Mouse (Mus musculus): Measurements from ENCODE around the gene Akr1b3. TPM values are rescaled to one million over a fixed set of nuclear protein-coding genes. Genes with fewer than 3 reads are reported as not detected.

Gene Akr1b3
- polyA plus RNA-seq, 1 experiment from 2014 or later: 119 TPM

DNA sequence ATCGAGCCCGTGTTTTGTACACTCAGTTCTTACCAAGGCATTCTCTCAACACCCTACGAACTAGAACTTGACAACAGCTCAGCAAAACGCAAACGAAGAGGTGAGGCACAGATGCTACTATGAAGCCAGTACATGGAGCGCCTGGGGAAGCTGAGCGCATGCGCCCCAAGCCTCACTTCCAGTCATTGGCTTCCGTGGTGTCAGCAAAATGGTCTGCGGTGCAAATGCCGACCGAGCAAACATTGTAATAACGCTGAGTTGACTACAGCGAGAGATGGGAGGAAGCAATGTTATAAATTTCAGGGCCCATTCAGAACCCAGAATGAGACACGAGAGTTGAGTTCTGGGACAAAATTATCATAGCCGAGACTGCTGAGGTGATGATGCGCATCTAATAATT lies 27.2 kb downstream of the Akr1b3 start:
- Histone ChIP-seq H3K36me3 (no peaks in the 10 kb centered on the region), H3K4me2 (no peak overlapping the region), H3K27ac (replicated peaks) (no peak overlapping the region), H3K4me3 (no peak overlapping the region), H3K4me1 (replicated peaks) (0 out of 2 replicates have a peak, but pooled peaks cover 3% of the 10 kb centered on the region), H3K9ac (no peak overlapping the region), H3K9me3 (no peaks in the 10 kb centered on the region), H3K27me3 (no peaks in the 10 kb centered on the region)
- no peak for ATAC-seq (ENCODE audit: low FRiP score, low read depth)
- 84% methylated on average over 17 of the region's 17 CpGs for WGBS

DNA sequence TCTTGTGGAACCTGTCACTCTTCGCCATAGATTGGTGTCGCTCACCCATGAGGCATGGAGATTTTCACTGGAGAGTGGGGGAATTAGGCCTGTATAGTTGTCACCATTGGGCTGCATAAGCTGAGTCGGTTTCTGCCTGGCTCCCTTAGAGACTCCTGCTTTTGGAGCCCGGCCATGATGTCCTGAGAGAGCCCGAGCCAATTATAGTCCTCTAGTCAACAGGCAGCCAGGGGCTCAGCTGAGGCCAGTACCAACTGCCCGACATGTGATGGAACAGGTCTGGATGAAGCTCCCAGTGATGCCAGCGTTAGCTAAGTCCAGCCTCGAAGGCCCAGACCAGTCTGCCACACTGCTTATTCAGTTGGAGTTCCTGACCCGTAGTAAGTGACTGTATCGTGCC lies 29.2 kb downstream of the Akr1b3 start:
- Histone ChIP-seq H3K4me2 (no peak overlapping the region), H3K9me3 (no peaks in the 10 kb centered on the region), H3K27ac (replicated peaks) (no peak overlapping the region), H3K4me3 (no peak overlapping the region), H3K4me1 (replicated peaks) (0 out of 2 replicates have a peak, but pooled peaks cover 2% of the 10 kb centered on the region), H3K27me3 (no peaks in the 10 kb centered on the region), H3K9ac (no peak overlapping the region), H3K36me3 (no peaks in the 10 kb centered on the region)
- WGBS: 73% methylated on average over 10 of the region's 10 CpGs
- no peak for ATAC-seq (ENCODE audit: low FRiP score, low read depth)

DNA sequence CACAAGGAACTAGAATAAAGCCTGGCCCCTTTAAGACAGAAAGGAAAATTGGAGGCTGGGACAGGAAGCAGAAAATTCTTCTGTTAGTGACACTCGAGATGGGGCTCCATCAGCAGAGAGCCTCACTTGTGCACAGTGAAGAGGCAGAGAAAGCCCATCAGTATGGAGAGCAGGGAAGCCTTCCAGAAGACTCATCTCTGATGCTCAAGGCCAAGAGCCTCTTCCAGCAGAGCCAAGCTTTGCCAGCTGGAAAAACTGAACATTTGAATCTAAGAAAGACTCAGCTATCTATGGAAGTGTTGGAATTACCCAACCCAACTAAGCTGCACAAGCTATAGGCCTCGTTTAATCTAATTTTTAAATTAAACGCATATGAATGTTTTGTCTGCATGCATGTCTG lies 30.4 kb downstream of the Akr1b3 start:
- H3K4me1 ChIP-seq (replicated peaks): no peaks in the 10 kb centered on the region
- no peak overlapping the region for H3K4me2 ChIP-seq
- ATAC-seq (ENCODE audit: low FRiP score, low read depth): no peak
- no peak overlapping the region for H3K4me3 ChIP-seq
- H3K9ac ChIP-seq: no peak overlapping the region
- 86% methylated on average over 3 of the region's 3 CpGs for WGBS
- no peak overlapping the region for H3K27ac ChIP-seq (replicated peaks)
- H3K9me3 ChIP-seq: no peaks in the 10 kb centered on the region
- H3K27me3 ChIP-seq: no peaks in the 10 kb centered on the region
- no peaks in the 10 kb centered on the region for H3K36me3 ChIP-seq

DNA sequence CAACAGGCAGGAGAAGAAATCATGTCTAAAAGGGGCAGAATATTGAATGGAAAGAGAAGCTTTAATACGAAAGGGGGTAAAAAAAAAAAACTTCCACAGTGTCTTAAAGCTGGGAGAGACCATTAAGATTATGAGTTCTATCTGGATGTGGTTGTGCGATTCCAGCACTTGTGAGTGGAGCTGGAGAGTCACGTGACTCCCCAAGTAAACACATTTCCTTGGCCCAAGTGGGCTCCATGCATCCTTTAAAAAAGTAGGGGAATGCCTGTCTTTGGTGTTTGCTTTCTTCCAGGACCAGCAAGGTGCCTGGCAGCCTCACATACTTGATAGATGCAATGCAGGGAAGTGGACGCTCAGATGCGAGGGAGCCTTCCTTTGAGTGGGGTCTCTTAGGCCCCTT lies 38.9 kb downstream of the Akr1b3 start:
- Histone ChIP-seq H3K9ac (no peak overlapping the region), H3K36me3 (no peaks in the 10 kb centered on the region), H3K4me2 (no peak overlapping the region), H3K9me3 (no peaks in the 10 kb centered on the region), H3K4me3 (no peak overlapping the region), H3K27me3 (no peaks in the 10 kb centered on the region), H3K27ac (replicated peaks) (no peak overlapping the region), H3K4me1 (replicated peaks) (no peaks in the 10 kb centered on the region)
- no peak for ATAC-seq (ENCODE audit: low FRiP score, low read depth)
- WGBS: 84% methylated on average over 5 of the region's 5 CpGs

DNA sequence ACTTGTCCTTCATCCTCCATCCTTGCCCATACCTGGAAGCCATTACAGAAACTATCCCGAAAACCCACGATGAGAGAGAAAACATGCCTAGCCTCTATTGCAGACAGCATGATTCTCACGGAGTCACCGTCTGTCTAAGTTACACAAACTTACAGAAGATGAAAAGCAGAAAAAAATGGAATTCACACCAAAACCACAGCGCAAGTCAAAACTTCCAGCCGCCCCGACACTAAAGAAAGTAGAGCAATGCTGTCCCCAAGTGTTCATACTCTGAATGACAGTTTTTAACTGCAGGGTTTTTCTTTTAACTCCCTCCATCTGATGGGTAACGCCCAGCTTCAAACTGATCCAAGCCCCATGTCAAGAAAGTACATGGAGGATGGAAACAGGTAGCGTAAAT lies 39.6 kb downstream of the Akr1b3 start:
- H3K27ac ChIP-seq (replicated peaks): no peak overlapping the region
- 21% methylated on average over 9 of the region's 9 CpGs for WGBS
- no peak overlapping the region for H3K4me3 ChIP-seq
- no peaks in the 10 kb centered on the region for H3K9me3 ChIP-seq
- H3K9ac ChIP-seq: no peak overlapping the region
- H3K27me3 ChIP-seq: no peaks in the 10 kb centered on the region
- H3K4me2 ChIP-seq: no peak overlapping the region
- H3K36me3 ChIP-seq: no peaks in the 10 kb centered on the region
- ATAC-seq (ENCODE audit: low FRiP score, low read depth): no peak
- H3K4me1 ChIP-seq (replicated peaks): no peaks in the 10 kb centered on the region

DNA sequence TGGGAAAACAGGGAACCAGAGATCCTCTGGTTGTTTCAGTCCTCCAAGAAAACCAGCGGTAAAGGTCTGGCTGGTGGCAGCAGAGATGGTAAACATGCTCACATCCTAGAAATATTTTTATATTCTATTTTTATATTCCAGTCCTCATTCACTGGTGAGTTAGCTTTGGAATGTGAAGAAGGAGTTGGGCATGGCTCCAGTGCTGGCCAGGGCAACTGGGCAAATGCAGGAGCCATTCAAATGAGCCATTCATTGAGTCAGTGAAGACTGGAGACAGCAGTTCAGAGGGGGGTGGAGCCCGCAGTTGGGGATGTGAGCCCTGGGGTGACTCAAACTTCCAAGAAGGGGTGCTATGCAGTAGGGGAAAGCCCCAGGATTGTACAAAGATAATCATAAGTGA lies 42.9 kb downstream of the Akr1b3 start:
- no peak overlapping the region for H3K27ac ChIP-seq (replicated peaks)
- 94% methylated on average over 2 of the region's 2 CpGs for WGBS

DNA sequence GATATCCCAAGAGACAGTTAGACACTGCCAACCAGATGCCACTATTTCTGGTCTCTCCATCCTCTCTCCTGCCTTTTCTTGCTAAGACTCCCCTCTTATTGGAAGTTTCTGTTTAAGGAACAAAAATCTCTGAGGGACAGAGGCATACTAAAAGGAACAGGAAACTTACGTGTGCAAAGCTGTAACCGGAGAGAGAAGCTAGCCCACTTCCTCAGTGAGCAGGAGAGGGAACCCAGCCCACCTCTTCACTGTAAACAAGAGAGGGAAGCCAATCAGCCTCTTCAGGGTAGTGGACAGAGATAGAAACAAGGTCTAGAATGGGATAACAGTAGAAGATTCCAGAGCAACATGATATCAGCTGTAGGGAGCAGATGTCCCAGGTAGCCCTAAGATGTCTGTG lies 44.2 kb downstream of the Akr1b3 start:
- no peaks in the 10 kb centered on the region for H3K9me3 ChIP-seq
- no peak overlapping the region for H3K9ac ChIP-seq
- no peaks in the 10 kb centered on the region for H3K27me3 ChIP-seq
- no peak overlapping the region for H3K4me3 ChIP-seq
- no peaks in the 10 kb centered on the region for H3K36me3 ChIP-seq
- H3K4me1 ChIP-seq (replicated peaks): no peaks in the 10 kb centered on the region
- no peak for ATAC-seq (ENCODE audit: low FRiP score, low read depth)
- 85% methylated on average over 2 of the region's 2 CpGs for WGBS
- H3K27ac ChIP-seq (replicated peaks): no peak overlapping the region
- no peak overlapping the region for H3K4me2 ChIP-seq

More for the DNA sequence above, 42.9 kb downstream of the Akr1b3 start:
- H3K36me3 ChIP-seq: no peaks in the 10 kb centered on the region
- no peak overlapping the region for H3K4me2 ChIP-seq
- no peak overlapping the region for H3K4me3 ChIP-seq
- H3K4me1 ChIP-seq (replicated peaks): no peaks in the 10 kb centered on the region
- no peaks in the 10 kb centered on the region for H3K9me3 ChIP-seq
- no peak for ATAC-seq (ENCODE audit: low FRiP score, low read depth)
- no peak overlapping the region for H3K9ac ChIP-seq
- H3K27me3 ChIP-seq: no peaks in the 10 kb centered on the region

DNA sequence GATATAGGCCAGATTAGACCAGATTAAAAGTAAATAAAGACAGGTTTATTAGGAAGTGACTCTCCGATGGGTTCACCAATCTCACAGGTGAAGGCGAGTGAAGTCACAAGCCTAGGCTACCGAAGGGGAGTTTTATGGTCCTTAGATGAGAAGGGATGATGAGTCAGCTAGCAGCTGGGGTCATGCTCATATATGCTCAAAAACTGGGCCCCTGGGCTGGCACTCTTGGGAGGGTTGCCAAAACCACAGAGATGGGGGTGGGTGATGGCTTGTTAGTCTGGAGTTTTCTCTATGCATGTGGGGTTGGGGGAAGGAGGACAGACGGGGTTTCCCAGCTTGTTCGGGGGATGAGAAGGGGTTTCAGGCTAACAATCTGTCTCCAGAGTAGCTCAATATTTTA lies 44.8 kb downstream of the Akr1b3 start:
- Histone ChIP-seq H3K27me3 (no peaks in the 10 kb centered on the region), H3K9ac (no peak overlapping the region), H3K36me3 (no peaks in the 10 kb centered on the region), H3K4me2 (no peak overlapping the region), H3K27ac (replicated peaks) (no peak overlapping the region), H3K4me3 (no peak overlapping the region), H3K4me1 (replicated peaks) (no peaks in the 10 kb centered on the region), H3K9me3 (no peaks in the 10 kb centered on the region)
- no peak for ATAC-seq (ENCODE audit: low FRiP score, low read depth)
- WGBS: 93% methylated on average over 5 of the region's 5 CpGs

DNA sequence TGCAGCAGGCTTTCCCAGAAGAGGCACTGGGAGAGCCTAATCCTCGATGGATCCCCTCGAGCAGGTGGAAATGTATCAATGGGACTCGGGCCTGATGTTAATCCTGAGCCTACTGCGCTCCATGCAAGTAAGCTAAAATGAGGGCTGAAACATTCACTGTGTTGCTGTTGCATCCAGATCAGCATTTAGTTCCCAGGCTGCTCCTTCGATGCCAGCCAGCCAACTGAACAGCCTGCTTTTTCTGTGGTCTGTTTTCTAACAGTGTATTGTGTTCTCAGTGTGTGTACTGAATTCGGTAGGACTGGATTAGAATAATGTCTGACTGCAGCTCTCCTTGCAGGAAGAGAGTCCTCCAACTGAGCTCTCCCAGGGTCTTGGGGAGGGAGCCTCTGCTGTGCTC lies 46.6 kb downstream of the Akr1b3 start:
- Histone ChIP-seq H3K9ac (no peak overlapping the region), H3K4me2 (no peak overlapping the region), H3K27me3 (no peaks in the 10 kb centered on the region), H3K4me1 (replicated peaks) (no peaks in the 10 kb centered on the region), H3K27ac (replicated peaks) (no peak overlapping the region), H3K9me3 (no peaks in the 10 kb centered on the region), H3K4me3 (no peak overlapping the region), H3K36me3 (no peaks in the 10 kb centered on the region)
- WGBS: 51% methylated on average over 6 of the region's 6 CpGs
- ATAC-seq (ENCODE audit: low FRiP score, low read depth): peak; percentile 45; the same call in 1 of the 2 replicates

DNA sequence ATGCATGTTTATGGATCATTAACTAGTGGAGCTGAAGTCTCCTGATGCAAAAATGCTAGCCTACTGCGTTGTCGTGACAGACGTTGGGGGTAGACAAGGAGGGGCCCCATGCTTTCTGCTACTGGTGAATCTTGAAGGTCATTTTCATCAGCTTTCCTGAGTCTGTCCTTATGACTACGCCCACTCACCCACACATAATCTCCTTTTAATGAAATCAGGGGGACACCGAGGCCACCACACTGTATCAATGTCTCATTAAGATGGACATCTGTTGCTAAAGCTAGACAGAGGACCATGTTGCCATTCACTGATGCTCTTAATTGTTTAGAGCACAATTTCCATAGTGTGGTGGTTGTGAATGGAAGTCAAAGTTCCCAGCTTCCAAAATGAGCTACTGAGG lies 58.7 kb downstream of the Akr1b3 start:
- Histone ChIP-seq H3K9ac (no peak overlapping the region), H3K4me1 (replicated peaks) (no peaks in the 10 kb centered on the region), H3K4me2 (no peak overlapping the region), H3K27me3 (no peaks in the 10 kb centered on the region), H3K4me3 (no peak overlapping the region), H3K9me3 (no peaks in the 10 kb centered on the region), H3K36me3 (no peaks in the 10 kb centered on the region), H3K27ac (replicated peaks) (no peak overlapping the region)
- ATAC-seq (ENCODE audit: low FRiP score, low read depth): no peak
- WGBS: 45% methylated on average over 5 of the region's 5 CpGs

Other genes starting within 250 kb of the Akr1b3 start
- gene Slc35b4, start 140.4 kb downstream of the Akr1b3 start, polyA plus RNA-seq (2015; fragmentation: Nextera tagmentation; extraction: Ambion mirVana): 40.8 and 44.0 TPM in 2 replicates
- gene Akr1b8, start 36.6 kb upstream of the Akr1b3 start, polyA plus RNA-seq (2015; fragmentation: Nextera tagmentation; extraction: Ambion mirVana): 4.3 and 5.2 TPM in 2 replicates
- 13.5 and 14.3 TPM in 2 replicates for gene Akr1b10, start 66.7 kb upstream of the Akr1b3 start, polyA plus RNA-seq (2015; fragmentation: Nextera tagmentation; extraction: Ambion mirVana)
- gene Akr1b7, start 94.9 kb upstream of the Akr1b3 start, polyA plus RNA-seq (2015; fragmentation: Nextera tagmentation; extraction: Ambion mirVana): 0.12 TPM in 1 of 2 replicates, not detected in the other
- 84.8 and 92.6 TPM in 2 replicates for gene Bpgm, start 158.7 kb upstream of the Akr1b3 start, polyA plus RNA-seq (2015; fragmentation: Nextera tagmentation; extraction: Ambion mirVana)

All from hindbrain, embryonic 15.5 days (tissue).